Mouse (Mus musculus) central nervous system, embryonic 11.5 days (tissue): ENCODE data around the gene Osbpl6. TPM values are rescaled to one million over a fixed set of nuclear protein-coding genes. Genes with fewer than 3 reads are reported as not detected.

Source experiments
- polyA plus RNA-seq: library from polyadenylated mRNA; depleted of rRNA; stranded (reverse); fragments of >200 nt; gene quantifications from 2 replicates; pipeline ENCODE4 v1.2.3, GENCODE M21; 2012; rRNA removed

The Osbpl6 gene
- polyA plus RNA-seq, result 4.8 and 8.3 TPM in 2 replicates

DNA sequence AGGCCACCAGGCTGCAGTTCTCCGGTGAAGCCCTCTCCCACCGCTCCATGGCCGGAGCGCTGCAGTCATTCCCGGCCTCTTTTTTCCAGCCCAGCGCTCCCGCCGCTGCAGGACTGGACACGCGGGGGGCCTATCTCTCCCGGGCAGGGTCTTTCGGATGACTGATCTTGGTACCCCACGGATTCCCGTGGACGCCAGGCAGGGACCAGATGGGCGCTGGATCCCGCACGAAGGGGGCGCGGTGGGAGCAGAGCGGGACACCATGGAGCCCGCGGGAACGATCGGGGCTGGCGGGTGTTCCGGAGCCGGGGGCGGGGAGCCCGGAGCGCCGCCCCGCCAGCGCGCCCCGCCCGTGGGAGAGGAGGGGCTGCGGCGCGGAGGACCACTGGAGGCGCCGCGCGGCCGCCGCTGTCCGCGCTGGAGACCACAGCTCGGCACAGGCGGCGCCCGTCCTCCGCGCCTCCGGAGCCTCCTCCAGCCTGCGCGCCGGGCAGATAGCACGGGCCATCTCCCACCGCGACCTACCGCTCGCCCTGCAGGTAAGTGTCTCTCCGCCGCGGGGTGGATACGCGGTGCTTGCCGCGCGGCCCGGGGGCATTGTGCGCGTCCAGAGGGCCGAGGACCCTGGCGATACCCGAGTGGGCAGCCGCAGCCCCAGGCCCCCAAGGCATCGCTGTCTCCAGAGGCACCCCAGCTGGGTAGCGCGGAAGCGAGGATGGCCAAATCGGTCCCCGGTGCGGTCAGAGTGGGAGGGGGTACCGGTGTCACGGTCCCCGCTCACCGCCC is at the start of gene Osbpl6:
Gene Osbpl6 (plus strand): TSS at position 358 of the 786 bp plus-strand sequence.

DNA sequence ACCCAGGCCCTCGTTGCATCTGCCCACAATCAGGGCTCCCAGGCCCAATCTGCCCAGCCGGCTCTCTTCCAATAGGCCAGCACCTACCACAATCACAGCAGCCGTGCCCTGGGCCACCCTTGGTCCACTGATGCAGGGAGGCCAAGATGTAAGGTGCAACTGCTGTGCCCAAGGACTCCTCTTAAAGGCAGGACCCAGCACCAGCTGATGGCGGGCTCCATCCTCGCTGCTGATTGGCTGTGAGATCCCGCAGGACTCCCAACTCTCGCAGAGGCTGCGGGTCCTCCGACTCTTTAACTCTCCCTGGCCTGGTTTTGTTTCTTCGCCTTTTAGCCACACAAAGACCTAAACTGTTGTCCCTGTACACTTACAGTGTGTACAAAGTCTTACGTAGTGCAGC is 46.1 kb upstream of the Osbpl6 start, which contains the start of gene Cyct:
Gene Cyct (minus strand): TSS at position 225 of the 400 bp plus-strand sequence.

DNA sequence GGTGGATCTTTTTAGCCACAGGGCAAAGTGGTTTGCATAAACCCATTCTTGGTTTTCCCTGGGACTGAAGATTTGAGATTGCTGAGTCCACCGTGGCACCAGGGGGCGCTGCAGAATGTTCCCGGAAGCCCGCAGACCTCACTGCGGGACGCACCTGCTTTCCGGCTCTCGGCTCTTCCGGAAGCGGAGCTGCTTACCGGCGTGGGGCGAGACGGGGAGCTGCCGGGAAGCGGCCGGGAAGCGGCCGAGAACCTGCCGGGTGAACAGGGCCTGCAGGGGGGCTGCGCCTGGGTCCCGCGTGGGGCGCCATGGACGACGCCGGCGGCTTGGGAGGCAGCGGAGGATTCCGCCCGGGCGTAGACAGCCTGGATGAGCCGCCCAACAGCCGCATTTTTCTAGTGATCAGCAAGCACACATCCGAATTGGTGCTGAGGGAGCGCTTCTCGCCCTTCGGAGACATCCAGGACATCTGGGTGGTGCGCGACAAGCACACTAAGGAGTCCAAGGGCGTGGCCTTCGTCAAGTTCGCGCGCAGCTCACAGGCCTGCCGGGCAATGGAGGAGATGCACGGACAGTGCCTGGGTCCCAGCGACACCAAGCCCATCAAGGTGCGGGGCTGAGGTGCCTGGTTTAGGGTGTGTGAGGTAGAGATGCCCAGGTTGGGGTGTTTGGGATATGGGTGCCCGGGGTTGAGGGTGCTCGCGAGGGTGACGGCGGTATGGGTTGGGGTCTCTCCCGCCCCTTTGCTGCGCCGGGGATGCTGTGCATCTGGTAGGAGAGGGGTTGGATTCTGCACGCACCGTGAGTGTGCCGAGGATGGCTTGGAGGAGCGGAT is 36.3 kb upstream of the Osbpl6 start, which contains the start of gene Rbm45:
Gene Rbm45 (plus strand): TSS at position 164 of the 835 bp plus-strand sequence.

DNA sequence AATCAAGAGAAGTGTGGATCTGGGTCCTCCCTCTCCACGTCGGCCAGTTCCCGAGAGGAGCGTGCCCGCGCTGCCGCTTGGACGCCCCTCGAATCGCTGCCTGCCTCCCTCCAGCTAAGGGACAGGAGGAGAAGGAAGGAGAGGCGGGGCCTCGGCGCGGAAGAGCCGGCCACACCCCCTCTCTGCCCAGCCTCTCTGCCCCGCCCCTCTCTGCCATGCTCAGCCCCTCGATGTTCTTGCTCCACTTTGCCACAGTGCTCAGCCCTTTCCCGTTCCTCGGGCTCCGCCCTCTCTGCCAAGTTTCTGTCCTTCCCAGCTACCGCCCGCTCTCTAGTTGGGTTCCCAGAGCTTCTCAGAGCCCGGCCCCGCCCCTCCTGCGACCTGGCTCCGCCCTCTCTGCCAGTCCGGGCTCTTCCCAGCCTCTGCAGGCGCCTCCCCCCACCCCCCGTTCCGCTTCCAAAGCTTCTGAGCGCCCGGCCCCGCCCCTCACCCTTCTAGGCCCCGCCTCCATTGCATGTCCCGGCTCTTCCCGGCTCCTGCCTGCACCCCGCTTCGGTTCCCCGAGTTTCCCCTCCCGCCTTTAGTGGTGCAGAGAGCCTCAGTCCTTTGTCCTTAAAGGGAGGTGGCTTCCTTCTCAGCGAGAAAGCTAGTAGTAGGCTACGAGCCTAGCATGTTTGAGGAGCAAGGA is 241.7 kb downstream of the Osbpl6 start, which contains the start of the genes Prkra and Pjvk:
Gene Prkra (minus strand): TSS at position 133 of the 688 bp plus-strand sequence.
Gene Pjvk (plus strand): TSS at position 594 of the 688 bp plus-strand sequence.

Other genes starting within 250 kb of the Osbpl6 start
- 0.07 and 0.27 TPM in 2 replicates for gene Pde11a, start 67.7 kb upstream of the Osbpl6 start, polyA plus RNA-seq
- 0.31 TPM in 1 of 2 replicates, not detected in the other for gene Cyct, start 46.1 kb upstream of the Osbpl6 start, polyA plus RNA-seq
- gene Rbm45, start 36.5 kb upstream of the Osbpl6 start, polyA plus RNA-seq, result 37.9 and 39.1 TPM in 2 replicates
- gene Prkra, start 241.5 kb downstream of the Osbpl6 start, polyA plus RNA-seq, result 52.6 and 78.3 TPM in 2 replicates
- 0.68 and 0.72 TPM in 2 replicates for gene Pjvk, start 242.0 kb downstream of the Osbpl6 start, polyA plus RNA-seq